Mouse (Mus musculus): Measurements from ENCODE around the gene Tmem256.

GRCm38 (mm10) chr11:69822080-69822479, 16.2 kb upstream of the Tmem256 start, which contains the start of gene Spem1:
- TF ChIP-seq POLR2A (IDR thresholded peaks at IDR 0.05; ENCODE audit: borderline replicate concordance, insufficient read depth, low read length) (no peak), CTCF (IDR thresholded peaks at IDR 0.05; ENCODE audit: borderline replicate concordance, insufficient read depth, low read depth, low read length) (no peak)
